Mouse (Mus musculus) MEL (cell line): ENCODE results near the gene Brd1. TPM values are rescaled to one million over a fixed set of nuclear protein-coding genes. Genes with fewer than 3 reads are reported as not detected.

Experiments
- DNase-seq: peaks from one replicate; pipeline ENCODE4 v3.0.0; 2011; ENCODE audit warnings: low read depth, low spot score
- H3K27ac ChIP-seq: 2 replicates; pipeline ENCODE4 v1.5.1; 2012; ENCODE audit warnings: low read depth, mild to moderate bottlenecking, control low read depth, low read length, moderate library complexity; ENCODE audit not compliant: control insufficient read depth
- H3K27me3 ChIP-seq, 2 experiments: fragments of 150-350 bp in 1 of 2; sonication (generic) in 1 of 2; 2 replicates each; pipeline ENCODE4 v1.6.1; 2012; ENCODE audit warnings: low read length in 2 of 2, mild to moderate bottlenecking in 2 of 2, improper control_type of control experiment in 1 of 2, moderate library complexity in 1 of 2; ENCODE audit not compliant: insufficient read depth in 2 of 2, control insufficient read depth in 1 of 2
- H3K36me3 ChIP-seq, 2 experiments: 2 replicates each; pipeline ENCODE4 v1.6.1; 2012 to 2014; ENCODE audit warnings: low read length in 2 of 2, improper control_type of control experiment in 1 of 2, inconsistent platforms in 1 of 2, mild to moderate bottlenecking in 1 of 2; ENCODE audit not compliant: insufficient read depth in 2 of 2, control insufficient read depth in 1 of 2
- H3K4me1 ChIP-seq, 2 experiments: fragments of 150-350 bp in 1 of 2; sonication (generic) in 1 of 2; 2 replicates each; pipeline ENCODE4 v1.6.1; 2012; ENCODE audit warnings: low read length in 2 of 2, improper control_type of control experiment in 1 of 2, mild to moderate bottlenecking in 1 of 2; ENCODE audit not compliant: insufficient read depth in 2 of 2, control insufficient read depth in 1 of 2
- H3K4me3 ChIP-seq, 2 experiments: fragments of 150-350 bp in 1 of 2; sonication (generic) in 1 of 2; 2 replicates each; pipeline ENCODE4 v1.5.1; 2012; ENCODE audit warnings: low read depth in 2 of 2, low read length in 2 of 2, mild to moderate bottlenecking in 2 of 2, moderate library complexity in 2 of 2, control low read depth in 1 of 2, improper control_type of control experiment in 1 of 2; ENCODE audit not compliant: control insufficient read depth in 1 of 2, insufficient read depth in 1 of 2
- H3K79me2 ChIP-seq: 2 replicates; pipeline ENCODE4 v1.6.1; 2012; ENCODE audit warnings: mild to moderate bottlenecking, low read length, moderate library complexity; ENCODE audit not compliant: control insufficient read depth, poor library complexity, insufficient read depth
- H3K9ac ChIP-seq: 2 replicates; pipeline ENCODE4 v1.6.1; 2012; ENCODE audit warnings: low read depth, mild to moderate bottlenecking, control low read depth, low read length, moderate library complexity; ENCODE audit not compliant: control insufficient read depth, poor library complexity, severe bottlenecking
- H3K9me3 ChIP-seq: fragments of 150-350 bp; sonication (generic); replicated peaks from 2 replicates; pipeline ENCODE4 v1.6.1; 2012; ENCODE audit warnings: mild to moderate bottlenecking, low read length, improper control_type of control experiment, moderate library complexity; ENCODE audit not compliant: insufficient read depth
- CHD2 ChIP-seq: IDR thresholded peaks from 2 replicates; pipeline ENCODE4 v1.6.1; 2011; ENCODE audit warnings: low read length, improper control_type of control experiment
- CTCF ChIP-seq, 3 experiments: IDR thresholded peaks in 2 of 3; conservative IDR thresholded peaks in 1 of 3; 2 replicates each; pipeline ENCODE4 v1.5.1; 2011 to 2012; ENCODE audit warnings: low read length in 3 of 3, low read depth in 2 of 3, mild to moderate bottlenecking in 2 of 3, improper control_type of control experiment in 1 of 3, inconsistent platforms in 1 of 3, mixed read lengths in 1 of 3, moderate library complexity in 1 of 3; ENCODE audit not compliant: control insufficient read depth in 1 of 3, insufficient read depth in 1 of 3, poor library complexity in 1 of 3, severe bottlenecking in 1 of 3
- E2F4 ChIP-seq: IDR thresholded peaks from 2 replicates; pipeline ENCODE4 v1.6.1; 2011; ENCODE audit warnings: low read depth, low read length, improper control_type of control experiment, borderline replicate concordance
- ETS1 ChIP-seq: IDR thresholded peaks from 2 replicates; pipeline ENCODE4 v1.6.1; 2012; ENCODE audit warnings: low read depth, mild to moderate bottlenecking, inconsistent platforms, low read length, improper control_type of control experiment, moderate library complexity
- GABPA ChIP-seq: IDR thresholded peaks from 2 replicates; pipeline ENCODE4 v1.6.1; 2012; ENCODE audit warnings: low read depth, mild to moderate bottlenecking, inconsistent platforms, low read length, improper control_type of control experiment, moderate library complexity
- GATA1 ChIP-seq: IDR thresholded peaks from 2 replicates; pipeline ENCODE4 v1.6.1; 2011; ENCODE audit warnings: low read depth, low read length, improper control_type of control experiment
- HCFC1 ChIP-seq: IDR thresholded peaks from 2 replicates; pipeline ENCODE4 v1.6.1; 2012; ENCODE audit warnings: low read depth, mild to moderate bottlenecking, inconsistent platforms, low read length, improper control_type of control experiment, moderate library complexity
- JUND ChIP-seq: IDR thresholded peaks from 2 replicates; pipeline ENCODE4 v1.6.1; 2011; ENCODE audit warnings: low read depth, mild to moderate bottlenecking, improper control_type of control experiment, low read length
- MAFK ChIP-seq: IDR thresholded peaks from 2 replicates; pipeline ENCODE4 v1.6.1; 2011; ENCODE audit warnings: low read depth, mild to moderate bottlenecking, low read length, improper control_type of control experiment, borderline replicate concordance
- MAX ChIP-seq: IDR thresholded peaks from 2 replicates; pipeline ENCODE4 v1.6.1; 2011; ENCODE audit warnings: low read length, improper control_type of control experiment
- MAZ ChIP-seq: IDR thresholded peaks from 2 replicates; pipeline ENCODE4 v1.6.1; 2012; ENCODE audit warnings: low read depth, mild to moderate bottlenecking, inconsistent platforms, low read length, improper control_type of control experiment
- MEF2A ChIP-seq: IDR thresholded peaks from 2 replicates; pipeline ENCODE4 v1.6.1; 2014; ENCODE audit warnings: low read depth, mild to moderate bottlenecking, inconsistent platforms, low read length, improper control_type of control experiment; ENCODE audit not compliant: poor library complexity, insufficient replicate concordance, severe bottlenecking; ENCODE audit errors: extremely low read depth
- MXI1 ChIP-seq: IDR thresholded peaks from 2 replicates; pipeline ENCODE4 v1.6.1; 2011; ENCODE audit warnings: mild to moderate bottlenecking, low read depth, low read length, improper control_type of control experiment
- NELFE ChIP-seq: IDR thresholded peaks from 2 replicates; pipeline ENCODE4 v1.6.1; 2011; ENCODE audit warnings: low read depth, low read length, improper control_type of control experiment
- NRF1 ChIP-seq: IDR thresholded peaks from 2 replicates; pipeline ENCODE4 v1.6.1; 2014; ENCODE audit warnings: low read depth, mild to moderate bottlenecking, inconsistent platforms, low read length, improper control_type of control experiment, moderate library complexity; ENCODE audit not compliant: poor library complexity, insufficient read depth, severe bottlenecking
- POLR2AphosphoS2 ChIP-seq: IDR thresholded peaks from 2 replicates; pipeline ENCODE4 v1.6.1; 2011; ENCODE audit warnings: low read length, improper control_type of control experiment
- POLR2AphosphoS5 ChIP-seq: IDR thresholded peaks from 2 replicates; pipeline ENCODE4 v1.6.1; 2012; ENCODE audit warnings: low read depth, borderline replicate concordance, mild to moderate bottlenecking, inconsistent platforms, low read length, moderate library complexity, mixed read lengths
- RAD21 ChIP-seq: IDR thresholded peaks from 2 replicates; pipeline ENCODE4 v1.6.1; 2011; ENCODE audit warnings: mild to moderate bottlenecking, low read depth, low read length, improper control_type of control experiment
- SIN3A ChIP-seq: IDR thresholded peaks from 2 replicates; pipeline ENCODE4 v1.6.1; 2012; ENCODE audit warnings: low read length, improper control_type of control experiment, inconsistent platforms
- SMC3 ChIP-seq: IDR thresholded peaks from 2 replicates; pipeline ENCODE4 v1.6.1; 2011; ENCODE audit warnings: low read depth, low read length, improper control_type of control experiment
- TCF12 ChIP-seq: IDR thresholded peaks from 2 replicates; pipeline ENCODE4 v1.6.1; 2014; ENCODE audit warnings: low read depth, mild to moderate bottlenecking, inconsistent platforms, low read length, improper control_type of control experiment, moderate library complexity
- UBTF ChIP-seq: IDR thresholded peaks from 2 replicates; pipeline ENCODE4 v1.6.1; 2012; ENCODE audit warnings: low read depth, mild to moderate bottlenecking, inconsistent platforms, low read length, improper control_type of control experiment, moderate library complexity, borderline replicate concordance; ENCODE audit not compliant: insufficient read depth
- USF1 ChIP-seq: IDR thresholded peaks from 2 replicates; pipeline ENCODE4 v1.6.1; 2014; ENCODE audit warnings: low read depth, mild to moderate bottlenecking, inconsistent platforms, low read length, improper control_type of control experiment, moderate library complexity
- USF2 ChIP-seq, 2 experiments: IDR thresholded peaks; 2 replicates each; pipeline ENCODE4 v1.6.1; 2011 to 2012; ENCODE audit warnings: improper control_type of control experiment in 2 of 2, low read length in 2 of 2, borderline replicate concordance in 1 of 2, inconsistent platforms in 1 of 2, low read depth in 1 of 2, mild to moderate bottlenecking in 1 of 2; ENCODE audit not compliant: insufficient read depth in 1 of 2
- ZC3H11A ChIP-seq: IDR thresholded peaks from 2 replicates; pipeline ENCODE4 v1.6.1; 2012; ENCODE audit warnings: low read depth, mild to moderate bottlenecking, inconsistent platforms, low read length, improper control_type of control experiment
- ZKSCAN1 ChIP-seq: IDR thresholded peaks from 2 replicates; pipeline ENCODE4 v1.6.1; 2012; ENCODE audit warnings: low read depth, mild to moderate bottlenecking, inconsistent platforms, low read length, improper control_type of control experiment, moderate library complexity
- ZMIZ1 ChIP-seq: IDR thresholded peaks from 2 replicates; pipeline ENCODE4 v1.6.1; 2012; ENCODE audit warnings: low read depth, mild to moderate bottlenecking, inconsistent platforms, low read length, improper control_type of control experiment, moderate library complexity
- polyA plus RNA-seq, 2 experiments: library from polyadenylated mRNA; stranded (reverse) in 1 of 2; unstranded in 1 of 2; fragments of >175 nt in 1 of 2; fragments of >200 nt in 1 of 2; gene quantifications; 2 replicates each; pipeline versions ENCODE4 v1.2.1 to v1.2.4; 2012; ENCODE audit warnings: low replicate concordance in 2 of 2, low read depth in 1 of 2; ENCODE audit not compliant: insufficient read length in 2 of 2, insufficient read depth in 1 of 2, missing spikeins in 1 of 2
- total RNA-seq: library from RNA; depleted of rRNA; stranded (reverse); fragments of 300-350 nt; gene quantifications from 2 replicates; pipeline ENCODE4 v1.2.3, GENCODE M21; 2012; rRNA removed

The Brd1 gene
- total and polyA plus RNA-seq, 3 experiments, result 33.7 to 72.7 (median 43.1) TPM

DNA sequence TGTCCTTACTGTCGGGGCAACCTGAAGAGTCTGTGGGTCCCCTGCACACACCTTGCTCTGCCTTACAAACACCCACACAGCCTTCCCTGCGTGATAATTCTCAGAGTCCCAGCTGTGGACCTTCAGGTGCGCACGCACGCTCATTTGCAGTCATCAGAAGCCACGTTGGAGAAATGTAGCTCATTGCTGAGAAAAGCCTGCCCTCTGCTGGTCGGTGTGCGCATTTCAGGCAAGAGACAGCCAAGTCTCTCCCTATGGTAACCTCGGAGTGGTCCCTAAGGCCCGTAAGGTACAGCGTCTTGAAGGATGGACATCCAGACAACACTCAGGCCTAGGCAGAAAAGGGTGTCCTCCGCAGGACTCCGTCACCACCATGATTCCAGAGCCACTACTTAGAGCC, 83.0 kb downstream of the Brd1 start:
- no peak overlapping the region for H3K9ac ChIP-seq
- no peaks in the 10 kb centered on the region for H3K79me2 ChIP-seq
- H3K4me1 ChIP-seq, result no peaks in the 10 kb centered on the region
- H3K4me3 ChIP-seq, result no peak overlapping the region
- TF ChIP-seq ZKSCAN1 (no peak), ZMIZ1 (no peak), JUND (no peak), POLR2AphosphoS5 (no peak), POLR2AphosphoS2 (no peak), GATA1 (no peak), UBTF (no peak), USF2 (IDR thresholded peaks at IDR 0.05; ENCODE audit: borderline replicate concordance in 1 of 2, insufficient read depth in 1 of 2, low read depth in 1 of 2, low read length in 2 of 2) (no peak), SMC3 (peak; percentile 88), GABPA (no peak), TCF12 (no peak), E2F4 (no peak), MEF2A (no peak), HCFC1 (no peak), RAD21 (peak; percentile 95), NELFE (no peak), MAX (no peak), MAZ (no peak), NRF1 (peak; percentile 24; the same call in 1 of the 2 replicates), SIN3A (no peak), MAFK (no peak), USF1 (no peak), ZC3H11A (peak; percentile 87), CHD2 (no peak), CTCF (IDR thresholded peaks at IDR 0.05 in 2 of 3, conservative IDR thresholded peaks at IDR 0.05 in 1 of 3; ENCODE audit: control insufficient read depth in 1 of 3, insufficient read depth in 1 of 3, low read depth in 2 of 3, low read length in 3 of 3, poor library complexity in 1 of 3, severe bottlenecking in 1 of 3) (peak; percentile 86 to 92 (median 86)), ETS1 (no peak), MXI1 (no peak)
- no peaks in the 10 kb centered on the region for H3K36me3 ChIP-seq
- no peak overlapping the region for H3K27ac ChIP-seq
- H3K9me3 ChIP-seq, result no peaks in the 10 kb centered on the region
- no peaks in the 10 kb centered on the region for H3K27me3 ChIP-seq
- DNase-seq, result peak; percentile 57

Other genes with a start within 250 kb of the Brd1 start
- not detected in 2 replicates for gene Zdhhc25, start 133.9 kb downstream of the Brd1 start, total RNA-seq
- not detected for gene Zdhhc25, start 133.9 kb downstream of the Brd1 start, polyA plus RNA-seq
- gene Zbed4, start 17.4 kb upstream of the Brd1 start, total RNA-seq, result 57.3 and 57.9 TPM in 2 replicates
- gene Zbed4, start 17.4 kb upstream of the Brd1 start, polyA plus RNA-seq, result 10 to 100 TPM in 1 of 2 experiments, not detected in 1; 53.2 TPM
- gene Alg12, start 85.1 kb upstream of the Brd1 start, total RNA-seq, result 12.3 and 13.7 TPM in 2 replicates
- gene Alg12, start 85.1 kb upstream of the Brd1 start, polyA plus RNA-seq, result 10 to 100 TPM in 1 of 2 experiments, not detected in 1; 18.6 TPM
- 121 and 188 TPM in 2 replicates for gene Creld2, start 85.4 kb upstream of the Brd1 start, total RNA-seq
- 100 to 1,000 TPM in 1 of 2 experiments, not detected in 1; 118 TPM for gene Creld2, start 85.4 kb upstream of the Brd1 start, polyA plus RNA-seq
- gene Pim3, start 128.0 kb upstream of the Brd1 start, total RNA-seq, result 29.5 and 41.6 TPM in 2 replicates
- gene Pim3, start 128.0 kb upstream of the Brd1 start, polyA plus RNA-seq, result 10 to 100 TPM in 1 of 2 experiments, not detected in 1; 33.6 TPM
- not detected in 2 replicates for gene Ttll8, start 220.2 kb upstream of the Brd1 start, total RNA-seq
- gene Ttll8, start 220.2 kb upstream of the Brd1 start, polyA plus RNA-seq, result not detected
- gene Mlc1, start 244.8 kb upstream of the Brd1 start, total RNA-seq, result not detected in 2 replicates
- not detected for gene Mlc1, start 244.8 kb upstream of the Brd1 start, polyA plus RNA-seq
- not detected in 2 replicates for gene Mov10l1, start 248.7 kb upstream of the Brd1 start, total RNA-seq
- gene Mov10l1, start 248.7 kb upstream of the Brd1 start, polyA plus RNA-seq, result not detected